Mouse (Mus musculus) forebrain, embryonic 15.5 days (tissue): ENCODE measurements at regions not wholly inside any gene's neighbourhood (a gene's known extent, or its start where the extent isn't known, plus 50 kb on each side); places are given as distances from the start of the nearest gene placed in this dataset.

ENCODE experiments used
- ATAC-seq: fragments of 200-750 bp; cut with Nextera tagmentation; replicated peaks from 2 replicates; pipeline ENCODE4 v1.8.0; 2017; ENCODE audit warnings: mild to moderate bottlenecking, moderate TSS enrichment, moderate library complexity
- H3K27ac ChIP-seq: fragments of 300-500 bp; sonication (generic); replicated peaks from 2 replicates; pipeline ENCODE4 v1.5.1; 2015; ENCODE audit warnings: mild to moderate bottlenecking, inconsistent platforms
- H3K27me3 ChIP-seq: fragments of 300-500 bp; sonication (generic); 2 replicates; pipeline ENCODE4 v1.6.1; 2015; ENCODE audit warnings: inconsistent platforms
- H3K36me3 ChIP-seq: fragments of 300-500 bp; sonication (generic); 2 replicates; pipeline ENCODE4 v1.6.1; 2015; ENCODE audit warnings: mild to moderate bottlenecking, inconsistent platforms
- H3K4me1 ChIP-seq: fragments of 300-500 bp; sonication (generic); 2 replicates; pipeline ENCODE4 v1.6.1; 2015; ENCODE audit warnings: inconsistent platforms
- H3K4me2 ChIP-seq: fragments of 300-500 bp; sonication (generic); replicated peaks from 2 replicates; pipeline ENCODE4 v1.6.1; 2015; ENCODE audit warnings: mild to moderate bottlenecking, inconsistent platforms
- H3K4me3 ChIP-seq: fragments of 300-500 bp; sonication (generic); 2 replicates; pipeline ENCODE4 v1.5.1; 2015; ENCODE audit warnings: mild to moderate bottlenecking, inconsistent platforms
- H3K9ac ChIP-seq: fragments of 300-500 bp; sonication (generic); replicated peaks from 2 replicates; pipeline ENCODE4 v1.6.1; 2015; ENCODE audit warnings: mild to moderate bottlenecking, inconsistent platforms
- H3K9me3 ChIP-seq: fragments of 300-500 bp; sonication (generic); 2 replicates; pipeline ENCODE4 v1.6.1; 2016; ENCODE audit warnings: inconsistent platforms
- WGBS: fragments of 180-500 bp; shearing (Covaris S2); methylation state at CpG from one replicate; pipeline ENCODE4 v1.1.7; 2015; ENCODE audit warnings: mixed read lengths; 5-methylcytosine and 5-hydroxymethylcytosine counted together

- H3K9me3 ChIP-seq: no peaks in the 10 kb centered on the region
- H3K27ac ChIP-seq: no peak overlapping the region
- no peak overlapping the region for H3K4me3 ChIP-seq
- H3K27me3 ChIP-seq: no peaks in the 10 kb centered on the region
- H3K4me2 ChIP-seq: no peak overlapping the region
- peaks cover 10% of the 10 kb centered on the region for H3K4me1 ChIP-seq
- no peaks in the 10 kb centered on the region for H3K36me3 ChIP-seq
- no peak for ATAC-seq
- H3K9ac ChIP-seq: no peak overlapping the region
These were observed 280.2 kb upstream of the Camk1g start for GRCm38 (mm10) chr1:193650275-193650674.

DNA sequence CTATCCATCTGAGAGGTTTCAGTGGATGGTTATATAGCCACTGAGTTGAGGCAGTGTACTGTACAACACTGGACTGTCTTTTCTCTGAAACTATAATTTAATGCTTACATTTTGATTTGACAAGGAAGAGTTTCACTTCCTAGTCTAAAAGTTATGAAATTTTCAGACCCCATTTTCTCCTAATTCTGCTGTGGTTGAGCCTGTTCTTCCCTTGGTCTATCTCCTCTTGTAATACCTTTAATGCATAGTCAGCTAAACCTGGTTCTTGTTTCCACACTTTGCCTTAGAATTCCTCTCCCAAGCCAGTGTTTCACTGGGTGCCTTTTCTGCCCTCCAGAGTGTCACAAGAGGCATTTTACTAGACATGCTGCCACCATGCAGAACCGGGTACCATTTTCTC is 279.3 kb upstream of the Camk1g start:
- no peak overlapping the region for H3K9ac ChIP-seq
- H3K27me3 ChIP-seq: no peaks in the 10 kb centered on the region
- peaks cover 10% of the 10 kb centered on the region for H3K4me1 ChIP-seq
- no peak overlapping the region for H3K4me3 ChIP-seq
- H3K9me3 ChIP-seq: no peaks in the 10 kb centered on the region
- no peaks in the 10 kb centered on the region for H3K36me3 ChIP-seq
- ATAC-seq: no peak
- H3K4me2 ChIP-seq: no peak overlapping the region
- no peak overlapping the region for H3K27ac ChIP-seq
- WGBS: 91% methylated on average over 1 of the region's 1 CpGs

DNA sequence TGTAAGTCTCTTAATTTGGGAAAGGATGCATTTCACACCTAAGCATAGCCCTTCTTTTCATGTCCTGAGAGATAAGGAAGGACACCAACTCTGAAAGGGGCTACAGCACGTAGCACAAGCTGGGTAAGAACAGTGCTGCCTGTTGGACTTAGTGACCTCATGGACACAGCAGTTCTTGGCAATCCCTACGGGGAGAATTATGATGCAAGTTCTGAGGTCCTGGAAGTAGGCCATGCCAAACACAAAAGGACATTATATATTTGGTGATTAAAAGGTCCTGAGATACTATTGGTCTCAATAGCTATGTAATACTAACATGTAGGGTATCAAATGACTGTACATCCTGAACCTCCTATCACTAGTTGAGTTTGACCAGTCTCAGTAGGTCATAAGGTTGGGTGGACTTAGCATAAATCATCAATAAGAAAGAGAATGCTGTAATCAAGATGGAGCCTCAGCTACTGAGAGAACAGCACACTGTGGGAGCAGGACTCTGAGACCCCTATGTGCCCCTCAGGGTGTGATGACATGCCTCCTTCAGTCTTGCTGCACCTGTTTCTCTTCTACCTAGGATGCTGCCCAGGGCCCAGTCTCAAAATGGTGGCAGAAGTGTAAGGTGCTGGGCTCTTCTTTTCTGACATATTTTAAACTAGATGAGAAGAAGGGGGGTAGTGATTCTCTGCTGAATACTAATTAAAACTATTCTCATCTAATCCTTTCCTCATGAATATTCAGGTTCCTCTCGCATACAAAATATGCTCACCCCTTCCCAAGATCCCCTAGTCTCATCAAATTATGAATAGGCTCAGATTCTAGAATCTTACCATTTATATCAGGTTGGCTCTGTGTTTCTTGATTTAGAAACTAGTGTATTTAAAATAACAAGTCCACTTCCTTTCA is 277.5 kb upstream of the Camk1g start:
- ATAC-seq: peak; percentile 64

GRCm38 (mm10) chr1:193644506-193644905 is 274.4 kb upstream of the Camk1g start:
- Histone ChIP-seq H3K27ac (no peak overlapping the region), H3K36me3 (no peaks in the 10 kb centered on the region), H3K4me2 (no peak overlapping the region), H3K9me3 (no peaks in the 10 kb centered on the region), H3K4me1 (peaks cover 10% of the 10 kb centered on the region), H3K27me3 (no peaks in the 10 kb centered on the region), H3K9ac (no peak overlapping the region), H3K4me3 (no peak overlapping the region)
- no peak for ATAC-seq
- WGBS: 85% methylated on average over 2 of the region's 2 CpGs

More for the DNA sequence above, 277.5 kb upstream of the Camk1g start:
- 51% methylated on average over 3 of the region's 3 CpGs for WGBS
- no peaks in the 10 kb centered on the region for H3K27me3 ChIP-seq
- H3K9me3 ChIP-seq: no peaks in the 10 kb centered on the region
- peak overlapping the region; percentile 46; the same call in 1 of the 2 replicates for H3K27ac ChIP-seq
- peaks cover 10% of the 10 kb centered on the region for H3K4me1 ChIP-seq
- H3K9ac ChIP-seq: no peak overlapping the region
- no peaks in the 10 kb centered on the region for H3K36me3 ChIP-seq
- H3K4me3 ChIP-seq: no peak overlapping the region
- no peak overlapping the region for H3K4me2 ChIP-seq

DNA sequence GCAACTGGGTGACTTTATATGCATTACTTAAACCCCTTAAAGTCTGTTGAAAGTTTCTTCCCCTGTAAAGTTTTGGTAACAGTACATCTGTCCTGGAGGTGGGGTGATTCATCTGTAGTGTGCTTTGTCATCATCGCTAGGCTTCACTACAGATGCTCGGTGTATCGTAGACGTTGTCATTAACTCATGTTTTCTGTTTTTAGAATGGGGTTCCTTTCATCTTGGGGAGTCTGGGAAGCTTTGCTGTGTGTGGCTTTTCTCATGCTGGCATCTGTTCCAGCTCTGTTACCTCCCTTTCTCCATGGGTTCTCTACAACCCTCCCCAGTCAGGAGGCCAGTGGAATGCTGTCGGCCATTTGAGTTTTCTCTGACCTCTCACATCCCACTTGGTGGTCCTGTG is 266.4 kb upstream of the Camk1g start:
- no peak overlapping the region for H3K4me3 ChIP-seq
- no peaks in the 10 kb centered on the region for H3K27me3 ChIP-seq
- no peak overlapping the region for H3K27ac ChIP-seq
- H3K4me1 ChIP-seq: no peaks in the 10 kb centered on the region
- 82% methylated on average over 5 of the region's 5 CpGs for WGBS
- no peak for ATAC-seq
- H3K4me2 ChIP-seq: no peak overlapping the region
- H3K9ac ChIP-seq: no peak overlapping the region
- no peaks in the 10 kb centered on the region for H3K9me3 ChIP-seq
- no peaks in the 10 kb centered on the region for H3K36me3 ChIP-seq

DNA sequence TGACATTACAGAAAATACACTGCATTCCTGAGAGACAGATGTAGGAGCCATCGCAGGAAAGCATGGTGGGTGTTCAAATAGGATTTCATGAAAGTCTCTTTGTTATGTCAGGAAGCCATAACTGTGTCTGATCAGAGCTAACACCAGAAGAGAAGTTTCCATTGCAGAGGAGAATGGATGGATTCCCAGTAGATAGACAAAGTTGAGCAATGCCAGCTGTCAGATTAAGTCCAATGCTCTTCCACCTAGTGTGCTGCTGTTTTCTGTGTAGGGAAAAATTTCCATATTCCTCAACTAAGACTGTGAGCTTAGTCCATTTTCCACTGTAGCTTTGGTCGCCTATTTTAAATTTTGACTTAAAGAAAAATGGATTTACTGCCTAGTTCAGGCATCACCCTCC is 262.0 kb upstream of the Camk1g start:
- ATAC-seq: no peak
- H3K4me3 ChIP-seq: no peak overlapping the region
- no peaks in the 10 kb centered on the region for H3K27me3 ChIP-seq
- H3K36me3 ChIP-seq: no peaks in the 10 kb centered on the region
- H3K9me3 ChIP-seq: no peaks in the 10 kb centered on the region
- H3K4me2 ChIP-seq: no peak overlapping the region
- 94% methylated on average over 2 of the region's 2 CpGs for WGBS
- peaks cover under 1% of the 10 kb centered on the region; the same call in 1 of the 2 replicates for H3K4me1 ChIP-seq
- H3K9ac ChIP-seq: no peak overlapping the region
- no peak overlapping the region for H3K27ac ChIP-seq

DNA sequence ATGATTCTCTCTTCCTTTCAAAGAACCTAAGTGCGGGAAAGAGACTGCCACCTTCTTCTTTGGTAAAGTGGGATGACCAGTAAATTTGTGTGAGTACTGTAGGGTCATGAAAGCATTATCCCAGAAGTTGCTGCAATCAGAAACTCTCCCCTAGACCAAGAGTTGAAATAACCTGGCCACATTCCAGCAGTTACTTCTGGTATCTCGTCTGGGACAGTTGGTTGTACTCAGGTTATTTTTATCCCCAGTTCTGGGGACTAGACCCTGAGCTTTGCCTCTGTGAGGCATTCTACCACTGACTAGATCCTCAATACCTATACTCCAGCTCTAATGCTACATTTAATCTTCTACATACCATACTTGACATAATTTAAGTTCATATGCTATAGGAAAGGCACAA is 259.8 kb upstream of the Camk1g start:
- Histone ChIP-seq H3K27me3 (no peaks in the 10 kb centered on the region), H3K36me3 (no peaks in the 10 kb centered on the region), H3K4me2 (no peak overlapping the region), H3K9ac (no peak overlapping the region), H3K4me1 (peaks cover 4% of the 10 kb centered on the region; the same call in 1 of the 2 replicates), H3K4me3 (no peak overlapping the region), H3K9me3 (no peaks in the 10 kb centered on the region), H3K27ac (no peak overlapping the region)
- WGBS: 64% methylated on average over 2 of the region's 2 CpGs
- no peak for ATAC-seq

DNA sequence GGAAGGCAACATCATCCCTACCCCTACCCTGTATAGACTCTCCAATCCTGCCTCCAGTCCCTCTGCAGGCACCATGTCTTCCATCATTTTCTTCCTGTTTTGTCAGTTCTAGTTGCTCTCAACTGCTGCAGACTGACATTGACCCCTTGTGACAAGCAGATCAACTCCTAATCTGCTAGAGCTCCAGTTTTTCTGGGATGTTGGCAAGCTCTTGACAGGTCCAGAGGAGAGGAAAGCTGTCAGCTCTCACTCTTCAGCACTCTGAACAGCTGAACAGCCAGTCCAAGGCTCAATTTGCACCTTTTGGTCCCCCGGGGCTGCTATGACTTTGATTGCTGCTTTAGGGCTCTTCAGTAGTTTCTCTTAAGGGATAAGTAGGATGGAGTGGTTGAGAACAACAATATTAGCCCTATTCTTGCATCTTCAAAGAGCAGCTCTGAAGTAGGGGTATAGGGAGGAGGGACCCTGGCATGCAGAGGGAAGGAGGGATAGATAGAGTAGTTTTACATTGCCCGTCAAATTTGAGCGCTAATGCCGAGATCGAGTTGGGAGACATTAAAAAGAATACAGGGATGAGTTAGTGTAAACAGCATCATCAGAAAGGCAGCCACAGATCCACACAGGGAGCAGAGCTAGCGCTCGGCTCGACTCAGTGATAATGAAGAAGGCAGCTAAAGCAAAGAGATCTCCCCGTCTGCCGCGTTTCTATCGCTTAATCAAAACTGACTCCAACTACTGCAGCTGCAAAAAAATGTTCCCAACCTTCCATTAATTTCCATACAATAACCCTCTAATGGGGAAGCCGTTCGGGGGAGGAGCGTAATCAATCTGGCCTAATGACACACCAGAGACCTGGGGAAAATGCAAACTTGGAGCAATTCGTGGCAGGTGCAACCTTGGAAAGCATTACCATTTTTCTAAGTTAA is 257.1 kb upstream of the Camk1g start:
- H3K4me2 ChIP-seq: no peak overlapping the region
- WGBS: 72% methylated on average over 16 of the region's 16 CpGs

DNA sequence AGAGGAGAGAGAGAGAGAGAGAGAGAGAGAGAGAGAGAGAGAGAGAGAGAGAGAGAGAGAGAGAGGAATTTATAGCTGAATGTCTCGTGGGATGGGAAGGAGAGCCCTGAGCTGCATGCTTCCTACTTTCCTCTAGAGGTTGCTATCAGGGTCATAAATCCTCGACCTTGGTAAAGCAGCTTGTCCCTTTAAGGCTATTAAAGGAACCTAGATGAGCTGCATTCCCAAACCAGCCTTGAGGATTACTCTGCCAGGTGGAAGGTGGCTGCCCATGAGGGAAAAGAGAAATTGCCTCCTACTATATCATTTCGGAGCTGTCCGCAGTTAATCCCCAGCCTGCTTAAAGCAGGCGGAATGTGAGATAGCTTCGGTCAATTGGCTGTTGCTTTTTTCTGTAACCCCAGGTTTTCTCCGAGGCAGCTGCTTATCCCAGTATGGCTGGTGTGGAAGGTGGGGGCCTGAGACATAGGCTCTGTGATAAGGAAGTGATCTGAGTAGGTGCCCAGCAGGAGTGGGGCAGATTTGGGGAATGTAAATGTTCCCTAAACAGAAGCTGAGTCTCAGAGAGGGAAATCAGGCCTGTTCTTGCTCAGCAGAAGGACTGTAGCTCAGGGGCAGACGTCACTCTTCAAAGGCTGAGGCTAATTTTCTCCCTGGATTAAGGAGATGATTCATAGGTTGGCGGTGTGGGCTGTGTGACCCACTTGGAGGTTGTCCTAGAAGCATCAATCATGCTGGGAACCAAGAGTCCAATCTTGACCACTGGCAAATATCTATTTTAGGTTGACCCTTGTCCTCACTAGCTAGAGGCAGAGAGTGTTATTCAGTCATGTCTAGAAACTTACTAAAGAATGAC is 255.2 kb upstream of the Camk1g start:
- Histone ChIP-seq H3K4me3 (no peak overlapping the region), H3K9me3 (no peaks in the 10 kb centered on the region), H3K9ac (no peak overlapping the region), H3K27ac (no peak overlapping the region), H3K27me3 (no peaks in the 10 kb centered on the region), H3K4me2 (no peak overlapping the region), H3K4me1 (peaks cover 4% of the 10 kb centered on the region; the same call in 1 of the 2 replicates), H3K36me3 (no peaks in the 10 kb centered on the region)
- WGBS: 25% methylated on average over 9 of the region's 9 CpGs
- no peak for ATAC-seq

More for the DNA sequence above, 257.1 kb upstream of the Camk1g start:
- Histone ChIP-seq H3K4me3 (no peak overlapping the region), H3K4me1 (peaks cover 4% of the 10 kb centered on the region; the same call in 1 of the 2 replicates), H3K27me3 (no peaks in the 10 kb centered on the region), H3K9me3 (no peaks in the 10 kb centered on the region), H3K27ac (no peak overlapping the region), H3K36me3 (no peaks in the 10 kb centered on the region), H3K9ac (no peak overlapping the region)
- ATAC-seq: no peak

DNA sequence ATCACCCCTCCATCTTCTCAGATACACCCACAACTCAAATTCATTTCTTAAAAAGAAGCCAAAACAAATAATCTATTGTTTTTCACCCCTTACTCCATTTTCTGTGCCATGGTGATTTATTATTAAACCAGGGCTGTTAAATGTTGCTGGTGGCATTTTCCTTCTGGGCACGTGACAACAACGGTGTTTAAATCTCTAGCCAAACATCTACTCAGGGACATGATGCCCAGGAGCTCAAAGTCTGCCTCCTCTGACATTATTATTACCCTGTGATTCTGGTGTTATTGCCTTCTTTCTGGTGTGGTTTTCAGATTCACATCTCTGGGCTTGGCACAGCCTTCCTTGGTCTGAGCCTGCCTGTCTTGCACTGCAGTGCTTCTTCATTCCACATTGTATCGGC is 253.5 kb upstream of the Camk1g start:
- Histone ChIP-seq H3K4me1 (peaks cover 4% of the 10 kb centered on the region; the same call in 1 of the 2 replicates), H3K27me3 (no peaks in the 10 kb centered on the region), H3K9ac (no peak overlapping the region), H3K36me3 (no peaks in the 10 kb centered on the region), H3K4me2 (no peak overlapping the region), H3K9me3 (no peaks in the 10 kb centered on the region), H3K4me3 (no peak overlapping the region), H3K27ac (no peak overlapping the region)
- WGBS: 88% methylated on average over 3 of the region's 3 CpGs
- ATAC-seq: no peak

DNA sequence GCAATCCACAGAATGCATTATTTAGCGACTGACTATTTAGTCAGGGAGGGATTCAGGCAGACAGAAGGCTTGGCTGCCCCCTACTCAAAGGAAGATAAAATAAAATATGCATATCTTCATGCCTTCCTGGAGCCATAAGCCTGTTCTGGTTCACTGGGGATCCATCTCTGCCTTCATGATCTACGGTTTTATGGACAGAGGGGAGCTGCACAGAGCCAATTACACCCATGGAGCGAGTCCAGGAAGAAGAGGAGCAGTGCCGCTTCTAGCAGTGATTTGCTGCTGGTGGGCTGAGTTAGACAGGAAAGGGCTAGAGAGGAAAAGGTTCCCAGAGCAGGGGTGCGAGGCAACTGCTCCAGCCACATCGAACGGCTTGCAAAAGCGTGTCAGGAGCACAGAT is 248.2 kb upstream of the Camk1g start:
- no peaks in the 10 kb centered on the region for H3K27me3 ChIP-seq
- no peak overlapping the region for H3K9ac ChIP-seq
- H3K4me3 ChIP-seq: no peak overlapping the region
- H3K27ac ChIP-seq: no peak overlapping the region
- H3K4me1 ChIP-seq: no peaks in the 10 kb centered on the region
- ATAC-seq: no peak
- H3K9me3 ChIP-seq: no peaks in the 10 kb centered on the region
- no peak overlapping the region for H3K4me2 ChIP-seq
- 78% methylated on average over 8 of the region's 8 CpGs for WGBS
- no peaks in the 10 kb centered on the region for H3K36me3 ChIP-seq
